Mouse (Mus musculus) bone marrow macrophage, adult 2 months (primary cell): ENCODE results near the gene Romo1.

Source experiments
- CTCF ChIP-seq: IDR thresholded peaks from 2 replicates; pipeline ENCODE4 v1.5.1; 2012; ENCODE audit warnings: low read depth, mild to moderate bottlenecking, low read length, moderate library complexity
- POLR2A ChIP-seq: IDR thresholded peaks from 2 replicates; pipeline ENCODE4 v1.6.1; 2012; ENCODE audit warnings: mild to moderate bottlenecking, low read depth, low read length, borderline replicate concordance

GRCm38 (mm10) chr2:156179046-156179795 lies 35.4 kb downstream of the Romo1 start:
- TF ChIP-seq POLR2A, result no peak
- no peak for TF ChIP-seq CTCF
